26 mouse cellular contexts compared by ENCODE assay signal in the genomic region with DNA sequence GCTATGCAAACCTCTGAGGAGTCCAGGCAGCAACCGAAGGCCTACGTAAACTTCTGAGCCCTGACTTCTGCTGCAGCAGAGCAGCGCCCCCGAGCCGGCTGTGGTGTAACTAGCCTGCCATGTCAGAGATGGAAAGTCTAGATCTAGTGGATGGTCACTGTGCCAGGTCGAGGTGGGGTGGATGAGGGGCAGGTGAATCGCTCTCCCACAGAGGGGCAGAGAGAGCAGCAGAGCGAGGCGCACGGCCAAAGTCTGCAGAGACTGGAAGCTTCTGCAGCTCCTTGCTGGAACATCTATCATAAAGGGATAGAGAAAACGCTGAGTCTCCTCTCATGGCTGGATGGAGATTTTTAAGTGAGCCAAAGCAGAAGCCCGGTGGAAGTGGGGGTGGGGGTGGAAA. TPM values are rescaled to one million over a fixed set of nuclear protein-coding genes. Genes with fewer than 3 reads are reported as not detected.
DNase-seq lines count a peak whose midpoint lies in the region; ATAC-seq and TF ChIP-seq lines count a peak whose summit lies in the region.
"Had no signal": no experiment of that assay in that cellular context is flagged by ENCODE, and none has a peak within 500 bp of the region (broad histone marks: within the 10 kb centered on the region; RNA-seq: fewer than 3 reads in every experiment).

No protein-coding gene starts in this region.

- H3K36me3 ChIP-seq in kidney, adult 2 months (ENCODE audit: control insufficient read depth, insufficient read depth, low read length), result no peaks in the 10 kb centered on the region
- H3K36me3 ChIP-seq: embryonic facial prominence, embryonic 12.5 days; heart, embryonic 13.5 days; hindbrain, embryonic 15.5 days; limb, embryonic 13.5 days; lung, embryonic 15.5 days had no signal

- H3K27ac ChIP-seq in layer of hippocampus, adult 2 months, result peak overlapping the region; percentile 97
- H3K27ac ChIP-seq in kidney, adult 2 months (ENCODE audit: insufficient read depth, low read depth, low read length), result peak overlapping the region; percentile 32; the same call in 1 of the 2 replicates
- H3K27ac ChIP-seq: embryonic facial prominence, embryonic 12.5 days; heart, adult 2 months; heart, embryonic 13.5 days; hindbrain, embryonic 15.5 days; limb, embryonic 13.5 days; lung, embryonic 15.5 days had no signal

- 49% methylated on average over 12 of the region's 12 CpGs for WGBS in kidney, adult 2 months

- TF ChIP-seq CTCF in layer of hippocampus, adult 2 months (conservative IDR thresholded peaks at IDR 0.05), result no peak
- TF ChIP-seq CTCF in kidney, adult 2 months (conservative IDR thresholded peaks at IDR 0.05; ENCODE audit: insufficient read depth, insufficient read length, low read depth, low read length), result no peak

- H3K4me3 ChIP-seq in layer of hippocampus, adult 2 months, result no peak overlapping the region
- H3K4me3 ChIP-seq in kidney, adult 2 months (ENCODE audit: insufficient read depth, low read depth, low read length), result no peak overlapping the region
- H3K4me3 ChIP-seq: embryonic facial prominence, embryonic 12.5 days; gastrocnemius, adult 2 months; heart, adult 2 months; heart, embryonic 13.5 days; hindbrain, embryonic 15.5 days; limb, embryonic 13.5 days; lung, embryonic 15.5 days had no signal

- H3K27me3 ChIP-seq in kidney, adult 2 months (replicated peaks; ENCODE audit: control insufficient read depth, insufficient read depth, low read length), result no peaks in the 10 kb centered on the region
- H3K27me3 ChIP-seq: embryonic facial prominence, embryonic 12.5 days; heart, embryonic 13.5 days; hindbrain, embryonic 15.5 days; limb, embryonic 13.5 days; lung, embryonic 15.5 days had no signal

- no peak for DNase-seq in layer of hippocampus, adult 2 months (ENCODE audit: low spot score in 2 of 2)
- no peak for DNase-seq in layer of hippocampus, adult 9-11 months
- DNase-seq in brain, adult 2 months (ENCODE audit: low read depth, low spot score), result peak; percentile 60
- peak; percentile 82 for DNase-seq in kidney, adult 2 months
- DNase-seq in kidney, postnatal 10 days, result peak; percentile 63
- DNase-seq in urinary bladder, postnatal 14 days (ENCODE audit: low spot score), result no peak
- no peak for DNase-seq in spleen, postnatal 4 days (ENCODE audit: low spot score in 2 of 2)
- DNase-seq: adrenal gland, adult 2 months; adrenal gland, postnatal 36 days; cerebellum, adult 8-10 months; embryo, embryonic 11 days; right cerebral cortex, postnatal 4 days; thymus, adult 2 months; thymus, postnatal 4 days had no signal

- no peak for TF ChIP-seq POLR2A in kidney, adult 2 months (IDR thresholded peaks at IDR 0.05; ENCODE audit: low read depth, low read length)

- peaks cover 3% of the 10 kb centered on the region; the same call in 1 of the 2 replicates for H3K4me1 ChIP-seq in kidney, adult 2 months (ENCODE audit: control insufficient read depth, insufficient read depth, low read length)
- H3K4me1 ChIP-seq: embryonic facial prominence, embryonic 12.5 days; limb, embryonic 13.5 days; lung, embryonic 15.5 days had no signal

- no peak for ATAC-seq in cerebellum, adult (ENCODE audit: insufficient number of reproducible peaks, low FRiP score, low TSS enrichment)
- ATAC-seq: CD4-positive, CD25-positive, alpha-beta regulatory T cell, adult 4 months; forebrain, embryonic 14.5 days; inflammation-experienced regulatory T-cells, adult 6 months had no signal

RNA-seq across cellular contexts. Expression of gene Nphp4, which starts 14.0 kb away (rescaled TPM):
- total RNA-seq in layer of hippocampus, adult 2 months (2021), result 10 to 100 TPM; 28.3 to 29.7 TPM
- 2.2 and 2.4 TPM in 2 replicates for polyA plus RNA-seq in kidney, adult 2 months (2012; rRNA removed)
- total RNA-seq: monocyte, adult 5-6 weeks had no signal

RNA-seq across cellular contexts. Expression of gene Kcnab2, which starts 15.2 kb away (rescaled TPM):
- 100 to 1,000 TPM; 740 to 785 TPM for total RNA-seq in layer of hippocampus, adult 2 months (2021)
- polyA plus RNA-seq in kidney, adult 2 months (2012; rRNA removed), result 4.6 and 6.1 TPM in 2 replicates

Comparison
In these comparisons a context has a peak if more than half of its experiments do, and no peak if none do; other contexts are left out.
1. DNase-seq: peak in brain, adult 2 months (single experiment), kidney, adult 2 months (single experiment) and kidney, postnatal 10 days (single experiment); none in layer of hippocampus, adult 2 months (0 of 2), layer of hippocampus, adult 9-11 months (single experiment), urinary bladder, postnatal 14 days (single experiment) and spleen, postnatal 4 days (0 of 2).